Mouse (Mus musculus) adrenal gland, postnatal 36 days (tissue): Measurements from ENCODE around the gene Pcbp4. TPM values are rescaled to one million over a fixed set of nuclear protein-coding genes. Genes with fewer than 3 reads are reported as not detected.
A peak's percentile ranks its signal among the peaks of the same experiment; 100 is the strongest.

ENCODE experiments used
- DNase-seq, 2 experiments: peaks; one replicate each; pipeline ENCODE4 v3.0.0; 2021; ENCODE audit warnings: mixed read lengths in 1 of 2
- total RNA-seq, 2 experiments: library from RNA; stranded (reverse); gene quantifications; 2 replicates each; pipeline ENCODE4 v1.2.3; 2021

Pcbp4 gene
- total RNA-seq, 2 experiments from 2014 or later = 20.2 to 27.7 TPM

DNA sequence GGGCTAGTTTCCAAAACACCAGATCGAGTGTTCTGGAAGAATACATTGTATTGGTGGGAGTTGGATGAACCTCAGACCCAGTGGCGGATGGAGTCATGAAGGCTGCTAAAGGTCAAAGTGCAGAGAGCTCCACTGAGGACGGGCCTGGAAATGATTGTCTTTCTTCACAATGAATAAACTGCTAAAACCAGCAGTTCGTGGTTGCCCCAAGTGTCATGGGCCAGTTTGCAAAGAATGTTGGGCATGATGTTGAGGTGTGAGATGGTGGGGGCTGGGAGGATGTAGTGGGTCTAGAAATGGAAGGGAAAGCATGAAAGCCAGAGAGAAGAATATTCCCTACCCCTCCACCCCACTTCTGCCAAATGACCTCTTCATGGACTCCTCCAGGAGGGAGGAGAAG is 8.3 kb upstream of the Pcbp4 start:
- no peak for DNase-seq

DNA sequence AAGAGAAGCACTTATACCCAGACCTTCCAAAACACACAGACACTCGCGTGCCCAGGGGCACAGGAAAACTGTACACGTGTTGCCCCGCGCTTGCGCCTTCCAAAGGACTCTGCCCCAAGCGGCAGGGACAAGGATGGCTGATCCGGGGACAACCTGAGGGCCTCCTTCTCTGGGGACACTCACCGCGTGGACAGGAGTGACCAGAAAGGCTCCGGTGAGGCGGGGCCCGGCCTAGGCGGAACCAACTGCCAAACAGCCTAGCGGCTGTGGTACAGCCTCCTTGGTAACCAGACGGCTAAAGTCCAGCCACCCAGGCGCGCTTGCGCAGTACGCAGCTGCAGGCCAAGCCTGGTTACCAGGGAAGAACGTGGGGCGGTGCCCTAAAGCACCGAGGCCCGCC is 5.7 kb upstream of the Pcbp4 start, which contains the start of the genes Abhd14b and Abhd14a:
Gene Abhd14b (plus strand): TSS at position 112 of the 400 bp plus-strand sequence.
Gene Abhd14a (minus strand): TSS at position 331 of the 400 bp plus-strand sequence.
- DNase-seq = peak; percentile 98

DNA sequence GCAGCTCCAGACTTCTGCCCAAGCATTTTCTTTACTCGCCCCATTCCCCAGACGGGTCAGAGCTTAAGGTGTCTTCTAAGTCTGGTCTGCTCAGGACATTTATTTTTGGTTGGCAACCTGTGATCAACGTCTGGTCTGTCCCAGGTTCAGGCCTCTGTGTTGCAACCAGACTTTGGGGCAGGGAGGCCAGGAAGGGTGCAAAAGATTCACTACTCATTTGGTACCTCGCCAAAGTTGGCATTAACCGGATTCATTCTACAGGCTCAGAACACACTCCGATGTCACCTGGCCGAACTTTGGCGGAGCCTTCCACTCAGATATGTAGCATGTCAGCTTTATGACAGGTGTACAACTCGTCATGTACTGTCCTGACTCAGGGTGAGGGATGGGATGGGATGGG is 5.1 kb upstream of the Pcbp4 start:
- no peak for DNase-seq

DNA sequence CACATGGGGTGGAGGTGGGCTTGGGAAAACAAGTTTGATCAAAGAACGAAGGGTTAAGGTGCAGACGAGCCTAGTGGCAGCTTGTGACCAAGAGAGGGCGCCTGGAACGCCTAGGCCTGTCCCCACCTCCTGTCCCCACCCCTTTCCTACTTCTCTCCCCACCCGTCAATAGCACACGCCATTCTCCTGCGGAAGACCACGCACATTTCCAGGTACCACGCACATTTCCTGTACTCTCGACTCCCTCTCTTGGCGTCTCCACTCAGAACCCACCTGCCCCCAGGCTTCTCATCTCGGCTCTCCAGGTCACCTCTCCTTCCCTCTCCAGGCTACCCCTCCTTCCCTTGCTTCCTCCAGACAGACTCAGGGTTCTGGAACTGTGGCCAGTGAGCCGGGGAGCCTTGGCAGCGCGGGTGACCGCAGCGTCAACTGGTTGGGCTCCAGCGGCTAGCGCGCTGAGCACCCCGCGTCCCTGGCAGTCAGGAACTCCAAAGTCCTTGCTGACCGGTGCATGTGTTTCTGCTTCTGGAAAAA is 4.5 kb upstream of the Pcbp4 start:
- DNase-seq = peak; percentile 83 to 86

DNA sequence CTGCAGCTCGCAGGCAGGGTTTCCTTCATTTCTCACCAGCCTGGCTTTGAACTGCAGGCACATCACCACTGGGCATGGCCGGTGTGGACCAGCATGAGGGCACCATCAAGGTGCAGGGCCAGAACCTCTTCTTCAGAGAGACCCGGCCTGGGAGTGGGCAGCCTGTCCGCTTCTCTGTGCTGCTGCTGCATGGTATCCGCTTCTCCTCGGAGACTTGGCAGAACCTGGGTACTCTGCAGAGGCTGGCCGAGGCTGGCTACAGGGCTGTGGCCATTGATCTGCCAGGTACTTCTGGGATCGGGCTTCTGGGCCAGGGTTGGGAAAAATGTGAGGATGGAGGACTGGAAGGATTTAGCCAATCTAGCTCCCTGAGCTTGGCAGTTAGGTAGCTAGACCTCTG is 3.1 kb upstream of the Pcbp4 start:
- DNase-seq = no peak

DNA sequence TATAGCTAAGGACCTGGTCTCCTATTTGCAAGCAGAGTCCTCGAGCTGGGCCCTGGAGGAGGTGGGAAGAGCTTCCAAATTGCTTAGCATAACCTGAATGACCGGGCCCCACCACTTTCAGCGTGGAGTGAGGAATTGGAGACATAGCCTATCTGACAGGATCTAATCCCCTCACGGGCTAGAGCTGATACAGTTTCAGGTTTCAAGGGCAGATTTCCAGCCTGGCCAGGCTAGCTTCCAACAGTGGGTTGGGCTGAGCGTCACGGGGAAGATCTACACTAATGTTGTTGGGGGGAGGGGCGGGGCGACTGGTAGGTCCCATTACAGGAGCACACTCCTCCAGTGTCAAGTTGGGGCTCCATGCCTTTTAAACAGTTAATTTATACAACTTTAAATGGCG is 2.4 kb upstream of the Pcbp4 start:
- peak; percentile 81 to 86 for DNase-seq

DNA sequence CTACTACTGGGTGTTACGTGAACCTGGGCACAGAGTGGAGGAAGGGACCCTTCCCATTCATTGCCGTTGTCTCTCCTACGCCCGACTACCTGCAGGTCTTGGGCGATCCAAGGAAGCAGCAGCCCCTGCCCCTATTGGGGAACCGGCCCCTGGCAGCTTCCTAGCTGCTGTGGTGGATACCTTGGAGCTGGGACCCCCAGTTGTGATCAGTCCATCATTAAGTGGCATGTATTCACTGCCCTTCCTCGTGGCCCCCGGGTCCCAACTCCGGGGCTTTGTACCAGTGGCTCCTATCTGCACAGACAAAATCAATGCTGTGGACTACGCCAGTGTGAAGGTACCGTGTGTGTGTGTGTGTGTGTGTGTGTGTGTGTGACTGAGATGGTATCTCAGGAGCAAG is 1.8 kb upstream of the Pcbp4 start:
- no peak for DNase-seq

DNA sequence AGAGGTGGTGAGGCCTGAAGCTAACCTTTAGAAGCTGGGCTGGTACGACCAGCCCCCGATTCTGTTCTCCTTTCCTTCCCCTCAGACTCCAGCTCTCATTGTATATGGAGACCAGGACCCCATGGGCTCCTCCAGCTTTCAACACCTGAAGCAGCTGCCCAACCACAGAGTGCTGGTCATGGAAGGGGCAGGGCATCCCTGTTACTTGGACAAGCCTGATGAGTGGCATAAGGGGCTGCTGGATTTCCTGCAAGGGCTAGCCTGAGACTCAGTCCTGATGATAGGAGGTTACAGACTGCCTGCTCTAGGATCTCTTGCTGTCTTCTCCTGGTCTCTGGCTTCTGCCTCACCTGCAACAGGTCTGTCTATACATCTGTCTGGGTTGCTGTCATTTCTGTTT is 1.2 kb upstream of the Pcbp4 start:
- no peak for DNase-seq

DNA sequence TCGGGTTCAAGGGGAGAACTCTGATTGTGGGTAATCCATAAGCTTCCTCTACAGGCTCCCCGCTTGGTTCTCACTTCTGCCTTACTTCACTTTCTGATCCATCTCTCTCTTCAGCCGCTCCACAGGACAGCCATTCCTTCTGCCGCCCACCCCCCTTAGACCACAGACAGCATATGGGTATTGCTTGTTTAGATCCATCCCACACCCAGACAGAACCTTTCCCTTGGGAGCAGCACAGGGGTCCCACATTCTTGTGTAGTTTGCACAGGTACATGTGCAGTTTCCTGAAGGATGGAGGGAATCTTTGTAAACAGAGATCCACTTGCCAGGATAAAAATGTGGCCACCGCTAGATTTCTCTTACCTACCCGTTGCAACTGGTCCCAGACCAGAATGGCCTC is 740 bp upstream of the Pcbp4 start:
- DNase-seq = no peak

DNA sequence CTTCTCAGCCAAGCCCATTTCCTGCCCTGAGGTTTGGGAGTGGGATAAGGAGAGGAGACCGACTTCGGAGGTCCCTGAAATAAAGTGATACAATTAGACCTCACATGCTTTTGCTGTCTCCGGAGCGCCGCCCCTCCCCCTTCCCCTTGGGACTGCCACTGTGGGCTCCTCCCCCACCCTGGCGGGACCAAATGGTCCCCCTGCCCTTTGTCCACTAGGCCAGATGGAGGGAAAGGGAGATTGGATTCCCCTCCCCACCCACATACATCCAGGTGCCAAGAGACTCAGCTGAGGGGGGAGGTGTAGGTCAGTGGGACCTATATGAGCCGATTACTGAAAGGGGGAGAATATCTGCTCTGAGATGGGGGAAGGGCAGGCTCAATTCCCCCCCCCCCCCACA is 270 bp upstream of the Pcbp4 start:
- peak in 1 of 2 experiments; percentile 55 for DNase-seq

DNA sequence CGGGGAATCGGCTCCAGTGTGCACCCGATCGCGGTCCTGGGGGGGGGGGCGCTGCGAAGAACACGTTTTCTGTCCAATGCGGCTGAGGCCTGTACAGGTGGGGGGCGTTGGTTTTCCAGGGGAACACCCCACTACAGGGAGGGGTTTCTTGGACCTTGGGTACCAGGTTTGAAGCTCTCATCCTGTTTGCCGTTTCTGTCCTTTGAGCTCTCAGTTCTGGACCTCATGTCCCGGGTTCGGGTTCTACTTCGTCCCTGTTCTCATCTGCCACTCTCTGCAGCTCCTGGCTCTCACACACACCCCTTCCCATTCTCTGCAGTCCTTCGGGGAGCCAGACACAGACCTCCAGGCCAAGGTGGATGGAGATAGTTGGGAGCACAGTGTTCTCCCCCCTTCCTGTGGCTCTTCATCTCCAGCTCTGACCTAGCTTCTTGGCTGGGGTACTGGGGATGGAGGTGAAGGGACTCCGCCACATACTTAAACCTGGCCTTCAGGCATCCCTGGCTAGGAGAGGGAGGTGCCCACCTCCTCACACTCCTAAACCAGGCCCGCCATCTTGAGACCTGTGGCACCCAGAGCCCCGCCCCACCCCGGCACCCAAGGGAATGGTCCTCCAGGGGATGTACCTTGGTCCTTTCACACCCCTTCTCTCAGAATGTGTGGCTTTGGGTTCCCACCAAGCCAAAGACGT is 1.1 kb downstream of the Pcbp4 start:
- DNase-seq = no peak

DNA sequence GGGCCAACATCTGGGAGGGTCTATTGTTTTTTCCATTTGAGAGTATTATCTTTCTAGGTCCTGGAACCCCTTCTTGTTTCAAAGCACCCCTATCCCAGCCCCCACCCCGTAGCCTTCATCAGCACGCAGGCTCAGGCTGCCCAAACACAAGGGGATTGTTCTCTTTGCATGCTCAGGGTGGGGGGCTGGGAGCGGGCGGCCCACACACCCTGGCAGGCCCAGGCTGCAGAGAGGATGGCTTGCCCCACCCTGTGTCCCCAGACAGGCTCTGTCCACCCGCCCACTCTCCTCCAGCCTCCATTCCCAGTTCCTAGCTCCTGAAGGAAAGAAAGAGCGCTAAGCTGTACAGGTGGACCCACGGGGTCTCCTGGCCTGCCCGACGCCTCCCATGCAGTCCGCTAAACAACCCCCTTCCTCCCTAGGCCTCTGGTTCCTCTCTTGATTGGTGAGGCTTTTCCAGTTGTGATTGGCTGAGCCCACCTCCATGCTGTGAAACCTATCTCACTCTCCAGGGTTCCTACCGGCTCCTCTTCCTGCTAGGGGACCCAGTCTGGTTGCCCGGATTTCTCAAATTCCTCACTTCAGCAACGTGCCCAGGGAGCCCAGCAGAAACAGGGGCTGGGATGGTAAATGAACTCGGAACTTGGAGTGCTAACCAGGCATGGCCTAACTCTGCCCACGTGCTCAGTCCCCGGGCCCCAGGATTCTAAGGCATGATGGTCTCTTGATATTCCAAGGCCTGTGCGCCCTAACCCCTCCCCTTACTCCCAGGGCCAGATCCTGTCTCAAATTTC is 2.0 kb downstream of the Pcbp4 start:
- no peak for DNase-seq

DNA sequence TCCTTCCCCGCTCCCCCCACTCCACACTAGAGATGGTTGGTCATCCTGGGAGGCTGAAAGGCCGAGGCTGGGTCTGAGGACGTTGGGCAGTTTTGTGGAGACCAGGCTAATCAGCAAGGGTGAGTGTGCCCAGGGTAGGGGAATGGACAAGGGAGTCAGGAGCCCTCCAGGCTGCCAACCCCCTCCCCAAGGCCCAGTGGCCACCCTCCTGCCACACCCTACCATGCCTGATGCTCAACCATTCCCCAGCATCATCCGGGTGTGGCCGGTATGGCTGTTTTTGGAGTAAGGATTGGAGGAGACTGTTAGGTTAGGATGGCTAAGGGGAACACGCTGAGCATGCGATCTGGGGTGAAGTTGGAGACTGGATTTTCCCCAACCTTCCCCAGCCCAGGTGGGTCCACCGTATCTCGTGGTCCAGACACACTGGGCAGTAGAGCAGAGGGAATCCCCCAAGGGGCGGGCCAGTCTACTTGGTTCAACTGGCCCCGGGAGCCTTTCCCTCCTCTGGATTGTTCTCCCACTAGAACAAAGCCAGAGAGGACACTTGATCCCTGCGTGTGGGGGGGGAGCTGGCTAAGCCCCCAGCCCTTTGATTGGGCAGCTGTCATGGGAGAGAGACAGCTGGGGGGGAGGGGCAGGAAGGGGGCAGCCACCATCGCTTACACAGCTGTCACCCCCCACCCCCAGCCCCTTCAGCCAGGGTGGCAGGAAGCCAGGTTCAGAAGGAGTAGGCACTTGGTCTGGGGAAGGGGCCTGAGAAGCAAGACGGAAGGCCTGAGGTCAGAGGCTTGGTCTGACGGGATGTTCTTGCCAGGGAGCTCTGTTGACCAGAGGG is 3.5 kb downstream of the Pcbp4 start:
- DNase-seq = no peak

DNA sequence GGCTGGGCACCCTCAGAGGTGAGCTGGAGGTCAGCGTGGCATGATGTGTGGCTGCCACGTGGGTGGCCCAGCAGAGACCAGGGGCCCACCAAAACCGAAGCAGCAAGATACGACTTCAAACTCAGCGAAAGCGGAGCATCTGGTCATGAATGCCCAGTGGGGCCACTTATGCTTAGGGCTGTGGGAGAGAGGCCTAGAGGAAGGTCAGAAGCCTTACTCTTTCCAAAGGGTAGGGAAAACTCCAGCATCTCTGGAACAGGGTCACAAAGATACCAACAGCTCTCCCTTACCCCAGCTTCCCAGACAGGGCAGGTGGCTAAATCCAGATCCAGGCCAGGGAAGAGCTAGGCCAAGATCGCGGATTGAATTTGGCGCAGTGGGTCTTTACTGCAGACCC is 4.1 kb downstream of the Pcbp4 start:
- no peak for DNase-seq

DNA sequence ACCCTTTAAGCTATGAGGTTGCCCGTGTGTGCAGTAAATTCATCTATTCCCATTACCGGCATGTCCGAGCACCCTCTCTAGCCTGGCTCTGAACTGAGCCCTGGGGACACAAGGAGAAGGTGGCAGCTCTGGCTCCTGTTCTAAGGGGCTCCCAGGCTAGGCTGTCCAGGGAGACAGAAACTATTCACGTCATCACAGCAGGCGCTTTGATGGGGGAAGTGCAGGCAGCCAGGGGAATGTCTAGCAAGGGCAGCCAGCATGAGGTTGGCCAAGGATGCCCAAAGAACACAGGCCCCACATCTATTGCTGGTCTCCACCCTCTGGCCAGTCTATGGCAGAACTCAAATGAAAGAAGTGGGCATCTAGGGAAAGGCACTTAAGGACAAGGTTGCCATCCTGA is 4.8 kb downstream of the Pcbp4 start:
- no peak for DNase-seq

DNA sequence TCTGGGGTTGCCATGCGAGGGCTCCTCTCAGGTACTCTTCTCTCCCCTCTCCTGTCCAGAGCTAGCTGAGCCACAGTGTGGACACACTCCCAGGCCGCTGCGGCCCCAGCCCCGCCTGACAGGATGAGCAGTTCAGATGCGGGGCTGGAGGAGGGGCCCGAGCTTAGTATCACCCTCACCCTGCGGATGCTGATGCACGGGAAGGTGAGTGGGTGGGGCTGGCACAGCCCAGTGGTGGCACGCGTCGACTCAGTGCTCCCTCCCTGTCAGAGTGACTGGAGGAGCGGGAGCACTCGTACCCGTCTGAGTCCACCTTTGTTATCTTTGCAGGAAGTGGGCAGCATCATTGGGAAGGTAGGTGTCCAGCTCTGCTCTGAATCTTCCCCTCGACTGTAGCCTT is 6.9 kb downstream of the Pcbp4 start:
- no peak for DNase-seq

DNA sequence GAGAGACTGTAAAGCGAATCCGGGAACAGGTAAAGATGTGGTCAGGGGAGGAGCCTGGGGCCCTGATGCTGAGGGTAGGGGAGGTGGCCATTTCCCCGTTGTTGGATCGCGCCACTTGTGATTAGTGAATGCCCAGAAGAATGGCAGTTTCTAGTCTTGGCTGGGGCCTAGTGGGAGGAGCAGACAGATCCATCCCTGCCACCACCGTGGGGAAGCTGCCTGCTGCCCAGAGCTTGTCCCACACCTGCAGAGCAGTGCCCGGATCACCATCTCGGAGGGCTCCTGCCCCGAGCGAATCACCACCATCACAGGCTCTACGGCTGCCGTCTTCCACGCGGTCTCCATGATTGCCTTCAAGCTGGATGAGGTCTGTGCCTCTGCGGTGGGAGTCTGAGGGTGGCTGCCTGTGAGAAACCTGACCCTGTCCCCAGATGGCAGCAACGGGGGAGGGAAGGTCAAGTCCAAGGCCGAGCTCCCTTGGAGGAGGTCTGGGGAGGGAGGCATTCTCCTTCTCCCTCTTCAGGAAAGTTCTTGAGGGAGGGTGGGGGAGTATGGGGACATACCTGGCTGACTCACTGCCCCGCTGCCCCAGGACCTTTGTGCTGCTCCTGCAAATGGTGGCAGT is 7.4 kb downstream of the Pcbp4 start:
- no peak for DNase-seq

DNA sequence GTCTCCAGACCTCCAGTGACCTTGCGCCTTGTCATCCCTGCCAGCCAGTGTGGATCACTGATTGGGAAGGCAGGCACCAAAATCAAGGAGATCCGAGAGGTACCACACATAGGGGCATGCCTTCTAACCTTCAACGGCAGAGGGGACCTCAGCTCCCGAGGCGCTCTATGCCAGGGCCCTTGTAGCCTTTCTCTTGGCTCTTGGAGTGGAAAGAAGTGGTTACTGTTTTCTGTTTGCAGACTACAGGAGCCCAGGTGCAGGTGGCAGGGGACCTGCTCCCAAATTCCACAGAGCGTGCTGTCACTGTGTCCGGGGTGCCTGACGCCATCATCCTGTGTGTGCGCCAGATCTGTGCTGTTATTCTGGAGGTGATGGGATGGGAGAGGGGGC is 7.9 kb downstream of the Pcbp4 start:
- no peak for DNase-seq

DNA sequence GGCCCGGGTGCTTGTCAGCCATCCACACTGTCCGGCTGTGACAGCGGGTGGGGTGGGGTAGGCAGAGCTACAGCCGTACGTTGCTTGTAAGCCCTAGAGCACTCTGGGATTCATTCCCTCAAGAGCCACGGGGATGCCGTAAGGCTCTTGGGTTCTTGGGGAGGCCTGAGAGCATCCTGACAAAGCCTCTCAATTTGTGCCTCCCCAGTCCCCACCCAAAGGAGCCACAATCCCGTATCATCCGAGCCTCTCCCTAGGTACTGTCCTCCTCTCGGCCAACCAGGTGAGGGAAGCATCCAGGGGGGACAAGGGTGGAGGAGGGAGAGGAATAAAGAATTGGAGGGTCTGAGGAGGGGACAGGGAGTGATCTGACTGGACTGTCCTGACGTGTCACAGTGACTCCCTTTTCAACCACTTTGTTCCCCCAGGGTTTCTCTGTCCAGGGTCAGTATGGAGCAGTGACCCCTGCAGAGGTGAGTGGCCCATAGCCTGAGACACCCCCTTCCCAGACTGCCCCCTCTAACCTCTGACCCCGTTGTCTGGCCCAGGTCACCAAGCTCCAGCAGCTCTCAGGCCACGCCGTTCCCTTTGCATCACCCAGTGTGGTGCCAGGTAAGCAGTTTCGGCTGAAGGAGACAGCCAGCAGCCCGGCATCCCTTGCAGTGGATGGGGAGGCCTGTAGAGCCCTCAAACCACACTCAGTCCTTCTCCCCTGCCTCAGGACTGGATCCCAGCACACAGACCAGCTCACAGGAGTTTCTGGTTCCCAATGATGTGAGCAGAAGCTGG is 8.7 kb downstream of the Pcbp4 start:
- DNase-seq = no peak

DNA sequence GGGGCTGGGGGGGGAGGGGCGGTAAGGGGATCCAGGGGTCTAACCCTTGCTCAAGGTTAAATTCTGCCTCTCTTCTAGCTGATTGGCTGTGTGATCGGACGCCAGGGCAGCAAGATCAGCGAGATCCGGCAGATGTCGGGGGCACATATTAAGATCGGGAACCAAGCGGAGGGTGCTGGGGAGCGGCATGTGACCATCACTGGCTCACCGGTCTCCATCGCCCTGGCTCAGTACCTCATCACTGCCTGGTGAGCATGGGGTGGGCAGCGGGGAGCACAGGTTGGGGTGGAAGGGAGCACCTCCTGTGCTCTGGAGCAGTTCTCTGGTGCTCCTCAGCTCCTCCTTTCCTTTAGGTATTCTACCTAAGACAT is 9.3 kb downstream of the Pcbp4 start:
- no peak for DNase-seq
